Mouse (Mus musculus) cerebellum, adult 2 months (tissue): ENCODE measurements around the gene Gm45521. TPM values are rescaled to one million over a fixed set of nuclear protein-coding genes. Genes with fewer than 3 reads are reported as not detected.
A peak's percentile ranks its signal among the peaks of the same experiment; 100 is the strongest.

ENCODE experiments used
- DNase-seq, 2 experiments: peaks; one replicate each; pipeline ENCODE4 v3.0.0; 2021
- H3K27ac ChIP-seq: fragments of 200-500 bp; 2 replicates; pipeline ENCODE4 v1.5.1; 2012; ENCODE audit warnings: low read length, control low read depth, inconsistent platforms; ENCODE audit not compliant: insufficient read depth
- H3K27me3 ChIP-seq: fragments of 200-500 bp; 2 replicates; pipeline ENCODE4 v1.6.1; 2012; ENCODE audit warnings: inconsistent platforms, mild to moderate bottlenecking, low read length, moderate library complexity; ENCODE audit not compliant: control insufficient read depth, insufficient read depth
- H3K4me1 ChIP-seq: fragments of 200-500 bp; 2 replicates; pipeline ENCODE4 v1.6.1; 2011; ENCODE audit warnings: low read length; ENCODE audit not compliant: control insufficient read depth, insufficient read depth
- H3K4me3 ChIP-seq: fragments of 200-500 bp; replicated peaks from 2 replicates; pipeline ENCODE3; 2011; ENCODE audit warnings: mild to moderate bottlenecking, low read depth, low read length, control low read depth; ENCODE audit not compliant: insufficient read depth
- CTCF ChIP-seq: fragments of 200-500 bp; IDR thresholded peaks from 2 replicates; pipeline ENCODE4 v1.5.1; 2011; ENCODE audit warnings: low read depth, mild to moderate bottlenecking, control low read depth, low read length, moderate library complexity, borderline replicate concordance; ENCODE audit not compliant: insufficient read depth
- POLR2A ChIP-seq: fragments of 200-500 bp; IDR thresholded peaks from 2 replicates; pipeline ENCODE4 v1.6.1; 2011; ENCODE audit warnings: low read length, control low read depth, borderline replicate concordance; ENCODE audit not compliant: insufficient read depth
- WGBS: fragments of 180-500 bp; shearing (Covaris S2); methylation state at CpG from one replicate; pipeline ENCODE4 v1.1.7; 2018; 5-methylcytosine and 5-hydroxymethylcytosine counted together
- polyA plus RNA-seq: library from polyadenylated mRNA; depleted of rRNA; stranded (reverse); fragments of >200 nt; gene quantifications from 2 replicates; pipeline ENCODE4 v1.2.3, GENCODE M21; 2012

The Gm45521 gene
- polyA plus RNA-seq, 1 experiment: not detected

GRCm38 (mm10) chr14:7991108-7991776 is 34.2 kb downstream of the Gm45521 start:
- TF ChIP-seq CTCF (no peak), POLR2A (no peak)

GRCm38 (mm10) chr14:7992158-7992557 is 35.1 kb downstream of the Gm45521 start:
- no peak for TF ChIP-seq POLR2A
- TF ChIP-seq CTCF: no peak
- H3K4me1 ChIP-seq: no peaks in the 10 kb centered on the region
- H3K27me3 ChIP-seq: no peaks in the 10 kb centered on the region
- DNase-seq: no peak
- no peak overlapping the region for H3K27ac ChIP-seq
- WGBS: 62% methylated on average over 6 of the region's 6 CpGs
- no peak overlapping the region for H3K4me3 ChIP-seq

More at GRCm38 (mm10) chr14:7991108-7991776, 34.2 kb downstream of the Gm45521 start:
- no peak overlapping the region for H3K4me3 ChIP-seq
- 66% methylated on average over 5 of the region's 5 CpGs for WGBS
- DNase-seq: no peak
- H3K4me1 ChIP-seq: no peaks in the 10 kb centered on the region
- H3K27ac ChIP-seq: no peak overlapping the region
- H3K27me3 ChIP-seq: no peaks in the 10 kb centered on the region

- Histone ChIP-seq H3K4me1 (no peaks in the 10 kb centered on the region), H3K4me3 (no peak within 1 kb of the TSS), H3K27me3 (no peaks in the 10 kb centered on the region), H3K27ac (no peak within 1 kb of the TSS)
- no peak for DNase-seq
- 80% methylated on average over 8 of the region's 8 CpGs for WGBS
- TF ChIP-seq POLR2A: no peak
Measured at GRCm38 (mm10) chr14:7994271-7994767, 37.2 kb downstream of the Gm45521 start, which contains the start of gene Dnase1l3. TSS of gene Dnase1l3 (minus strand) at chr14:7994573.

DNA sequence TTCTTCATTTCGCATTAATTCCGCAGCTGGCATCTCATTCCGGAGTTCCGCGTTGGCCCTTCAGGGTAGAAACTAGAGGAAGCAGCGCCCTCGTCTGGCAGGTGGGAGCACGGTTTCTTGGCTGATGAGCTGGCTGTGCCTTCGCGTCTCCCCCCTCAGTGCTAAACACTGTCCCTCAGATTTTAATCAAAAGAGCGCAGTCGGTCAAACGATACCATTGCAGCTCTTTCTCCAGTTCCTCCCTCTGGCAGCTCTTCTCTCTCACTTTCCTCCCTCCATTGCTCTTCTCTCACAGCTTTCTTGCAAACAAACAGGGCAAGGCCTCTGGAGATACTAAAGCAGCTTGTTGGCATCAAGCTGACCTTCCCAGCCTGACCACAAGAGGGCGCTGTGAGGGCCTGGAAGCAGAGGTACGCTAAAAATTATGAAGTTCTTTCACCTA is 40.2 kb downstream of the Gm45521 start:
- TF ChIP-seq CTCF (peak; percentile 79), POLR2A (no peak)
- H3K27me3 ChIP-seq: no peaks in the 10 kb centered on the region
- WGBS: 2% methylated on average over 15 of the region's 15 CpGs
- H3K27ac ChIP-seq: no peak overlapping the region
- H3K4me1 ChIP-seq: no peaks in the 10 kb centered on the region
- DNase-seq: peak; percentile 88 to 93
- peak overlapping the region; percentile 9 for H3K4me3 ChIP-seq

- Histone ChIP-seq H3K4me1 (no peaks in the 10 kb centered on the region), H3K4me3 (no peak overlapping the region), H3K27me3 (no peaks in the 10 kb centered on the region), H3K27ac (no peak overlapping the region)
- 86% methylated on average over 3 of the region's 3 CpGs for WGBS
- DNase-seq: no peak
- no peak for TF ChIP-seq CTCF
- no peak for TF ChIP-seq POLR2A
Measured at GRCm38 (mm10) chr14:7999030-7999429, 41.9 kb downstream of the Gm45521 start.

DNA sequence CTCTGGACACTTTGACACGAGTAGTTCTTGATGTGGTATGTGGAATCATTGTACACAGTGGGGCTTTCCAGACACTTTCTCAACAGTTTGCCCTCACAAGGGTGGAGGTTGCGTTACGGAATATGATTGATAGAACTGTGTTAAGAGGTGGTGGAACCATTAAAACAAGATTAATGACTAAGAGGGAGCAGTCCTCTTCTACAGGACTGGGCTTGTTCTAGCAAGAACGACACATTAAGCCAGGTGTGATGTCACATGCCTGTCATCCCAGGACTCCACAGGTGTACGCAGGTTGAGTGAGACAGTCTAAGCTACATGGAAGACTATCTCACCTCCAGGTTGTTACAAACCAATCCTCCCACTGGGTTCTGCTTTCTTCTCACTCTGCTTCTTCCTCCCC is 42.3 kb downstream of the Gm45521 start:
- H3K4me1 ChIP-seq: no peaks in the 10 kb centered on the region
- TF ChIP-seq POLR2A (no peak), CTCF (no peak)
- 87% methylated on average over 5 of the region's 5 CpGs for WGBS
- no peak for DNase-seq
- no peak overlapping the region for H3K4me3 ChIP-seq
- H3K27ac ChIP-seq: no peak overlapping the region
- H3K27me3 ChIP-seq: no peaks in the 10 kb centered on the region

DNA sequence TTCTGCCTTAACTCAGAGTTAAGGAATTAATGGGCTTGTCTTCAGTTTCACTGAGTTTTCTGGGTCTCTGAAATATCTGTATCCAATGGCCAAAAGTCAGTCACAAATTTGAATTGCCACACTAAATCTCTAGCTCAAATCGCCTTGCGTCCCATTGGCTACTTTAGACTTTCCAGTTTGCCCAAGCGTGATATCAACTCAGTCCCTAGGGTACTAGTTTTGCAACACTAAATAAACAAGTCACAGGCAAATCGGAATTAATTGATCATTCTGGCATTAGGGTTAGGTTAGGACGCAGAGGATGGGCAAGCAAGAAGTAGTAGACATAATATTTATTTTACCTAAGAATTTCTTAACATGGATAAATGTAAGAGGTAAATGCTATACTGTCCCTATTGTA is 43.2 kb downstream of the Gm45521 start:
- no peak for TF ChIP-seq POLR2A
- TF ChIP-seq CTCF: no peak
- DNase-seq: no peak
- WGBS: 92% methylated on average over 5 of the region's 5 CpGs
- Histone ChIP-seq H3K27ac (no peak overlapping the region), H3K4me3 (no peak overlapping the region), H3K4me1 (no peaks in the 10 kb centered on the region), H3K27me3 (no peaks in the 10 kb centered on the region)
